Mouse (Mus musculus): ENCODE measurements around the gene Hist1h2ao.
"Not testable (repeated sequence)": the region's sequence is repeated elsewhere in the genome, so short reads cannot be mapped to it uniquely, and the experiment has no call there.

Hist1h2ao gene

DNA sequence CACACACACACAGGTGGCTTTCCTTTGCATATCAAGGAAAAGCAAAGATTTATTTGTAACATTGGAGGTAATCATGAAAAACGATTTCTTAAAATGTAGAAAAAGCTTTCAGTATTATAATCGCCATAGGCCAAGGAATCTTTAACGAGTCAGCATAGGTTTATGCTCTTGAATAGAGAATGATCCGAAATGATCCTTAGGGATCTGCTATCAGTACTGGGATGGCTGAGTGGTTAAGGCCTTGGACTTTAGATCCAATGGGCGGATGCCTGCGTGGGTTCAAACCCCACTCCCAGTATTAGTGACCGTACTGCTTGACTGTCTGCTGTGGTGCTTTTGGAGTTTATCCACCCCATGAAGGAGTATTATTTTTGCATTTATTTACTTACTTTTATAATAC is 14.7 kb upstream of the Hist1h2ao start:
- in situ Hi-C loops (cut with MboI; ENCODE audit: unreplicated experiment in 2 of 2): loop anchor here in 1 of 2 experiments (10.0 to 25.0 kb wide), 3 partner anchors 61 to 1967 kb away; partner anchors contain the start of genes Hist1h1a, Hist1h2ab, Hist1h3a and Hist1h3b

DNA sequence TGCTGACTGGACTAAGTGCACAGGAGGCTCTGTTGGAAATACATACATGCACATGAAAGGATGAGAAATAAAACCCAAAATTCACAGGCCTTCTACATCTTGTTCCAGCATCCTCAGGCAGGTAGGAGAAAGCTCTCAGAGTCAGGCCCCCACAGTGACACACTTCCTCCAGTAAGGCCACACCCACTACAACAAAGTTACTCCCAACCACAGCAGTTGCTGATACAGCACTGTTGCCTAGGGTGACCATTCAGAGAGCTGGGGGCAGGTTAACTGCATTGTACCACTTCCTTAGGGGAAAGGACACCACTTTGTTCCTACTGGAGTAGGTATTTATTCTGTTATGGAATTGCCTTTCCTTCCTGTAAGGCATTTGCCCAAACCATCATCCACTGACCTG is 13.1 kb upstream of the Hist1h2ao start:
- in situ Hi-C loops (cut with MboI; ENCODE audit: unreplicated experiment in 2 of 2): loop anchor here in 1 of 2 experiments (10.0 to 25.0 kb wide), 3 partner anchors 62 to 1965 kb away; partner anchors contain the start of genes Hist1h1a, Hist1h2ab, Hist1h3a and Hist1h3b

DNA sequence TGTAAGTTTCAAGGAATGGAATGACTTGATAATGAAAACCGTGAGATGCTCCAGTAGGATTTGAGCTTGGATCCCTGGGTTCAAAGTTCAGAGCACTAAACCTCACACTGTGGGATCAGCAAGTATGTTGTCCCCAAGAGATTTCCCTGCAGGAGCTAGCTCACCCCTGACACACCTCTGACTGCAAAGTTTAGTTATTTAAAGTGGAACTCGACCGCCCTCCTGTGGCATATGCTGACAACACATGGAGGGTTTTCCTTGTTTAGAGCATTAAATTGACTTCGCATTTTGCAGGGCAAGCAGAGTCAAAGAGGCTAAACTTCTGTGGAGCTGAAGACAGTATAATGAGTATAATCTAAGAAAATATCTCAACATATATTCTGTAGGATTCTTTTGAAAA is 7.2 kb upstream of the Hist1h2ao start:
- in situ Hi-C loops (cut with MboI; ENCODE audit: unreplicated experiment in 2 of 2): not testable (repeated sequence)

DNA sequence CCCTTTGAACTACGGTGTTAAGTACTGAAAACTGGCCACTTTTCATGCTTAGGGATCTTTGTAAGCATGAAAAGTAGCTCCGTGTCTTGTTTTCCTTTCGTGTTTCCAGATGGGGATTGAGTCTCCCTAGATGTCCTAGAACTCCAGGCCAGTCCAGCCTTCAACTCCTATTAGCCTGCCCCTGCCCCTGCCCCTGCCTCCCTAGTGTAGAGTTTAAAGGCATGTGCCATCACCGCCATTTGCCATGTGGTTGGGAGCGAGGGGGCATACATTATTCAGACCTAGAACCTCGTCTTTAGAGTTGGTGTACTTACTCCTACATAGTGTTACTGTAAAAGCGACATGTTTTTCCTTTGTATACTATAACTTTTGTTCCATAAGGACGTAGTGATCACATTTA is 809 bp downstream of the Hist1h2ao start:
- in situ Hi-C loops (cut with MboI; ENCODE audit: unreplicated experiment in 2 of 2): not testable (repeated sequence)

DNA sequence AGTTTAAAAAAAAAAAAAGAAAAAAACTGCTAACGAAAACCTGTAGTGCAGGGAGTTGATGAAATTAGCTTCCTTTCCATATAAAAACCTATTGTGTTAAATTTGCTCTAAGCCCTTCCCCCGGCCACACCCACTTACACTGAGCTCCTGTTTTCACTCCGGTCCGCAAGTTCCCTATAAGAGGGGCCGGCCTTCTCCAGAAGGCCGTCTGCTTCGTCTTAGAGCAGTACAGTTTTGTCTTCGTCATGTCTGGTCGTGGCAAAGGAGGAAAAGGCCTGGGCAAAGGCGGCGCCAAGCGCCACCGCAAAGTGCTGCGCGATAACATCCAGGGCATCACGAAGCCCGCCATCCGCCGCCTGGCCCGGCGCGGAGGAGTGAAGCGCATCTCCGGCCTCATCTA is 1.3 kb downstream of the Hist1h2ao start, which contains the start of gene Hist1h4m:
Gene Hist1h4m, plus strand, starts transcription at position 208 of the 400 bp plus-strand sequence.
- in situ Hi-C loops (cut with MboI; ENCODE audit: unreplicated experiment in 2 of 2): not testable (repeated sequence)

DNA sequence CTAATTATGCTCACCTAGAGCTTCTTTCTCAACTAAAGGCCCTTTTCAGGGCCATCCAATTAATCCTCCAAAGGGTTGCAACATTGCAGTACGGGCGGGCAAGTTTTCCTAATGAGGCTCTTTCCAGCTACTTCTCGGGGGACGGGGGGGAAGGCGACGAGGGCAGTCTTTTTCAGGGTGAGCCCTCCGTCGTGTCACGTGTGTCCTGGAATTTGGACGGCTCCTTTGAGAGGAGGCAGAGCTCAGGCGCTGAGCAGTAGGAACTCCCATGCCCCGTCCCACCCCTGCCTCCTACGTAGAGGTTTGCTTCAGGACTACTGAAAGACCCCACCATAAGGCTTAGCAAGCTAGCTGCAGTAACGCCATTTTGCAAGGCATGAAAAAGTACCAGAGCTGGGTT is 1.8 kb downstream of the Hist1h2ao start:
- in situ Hi-C loops (cut with MboI; ENCODE audit: unreplicated experiment in 2 of 2): not testable (repeated sequence)

DNA sequence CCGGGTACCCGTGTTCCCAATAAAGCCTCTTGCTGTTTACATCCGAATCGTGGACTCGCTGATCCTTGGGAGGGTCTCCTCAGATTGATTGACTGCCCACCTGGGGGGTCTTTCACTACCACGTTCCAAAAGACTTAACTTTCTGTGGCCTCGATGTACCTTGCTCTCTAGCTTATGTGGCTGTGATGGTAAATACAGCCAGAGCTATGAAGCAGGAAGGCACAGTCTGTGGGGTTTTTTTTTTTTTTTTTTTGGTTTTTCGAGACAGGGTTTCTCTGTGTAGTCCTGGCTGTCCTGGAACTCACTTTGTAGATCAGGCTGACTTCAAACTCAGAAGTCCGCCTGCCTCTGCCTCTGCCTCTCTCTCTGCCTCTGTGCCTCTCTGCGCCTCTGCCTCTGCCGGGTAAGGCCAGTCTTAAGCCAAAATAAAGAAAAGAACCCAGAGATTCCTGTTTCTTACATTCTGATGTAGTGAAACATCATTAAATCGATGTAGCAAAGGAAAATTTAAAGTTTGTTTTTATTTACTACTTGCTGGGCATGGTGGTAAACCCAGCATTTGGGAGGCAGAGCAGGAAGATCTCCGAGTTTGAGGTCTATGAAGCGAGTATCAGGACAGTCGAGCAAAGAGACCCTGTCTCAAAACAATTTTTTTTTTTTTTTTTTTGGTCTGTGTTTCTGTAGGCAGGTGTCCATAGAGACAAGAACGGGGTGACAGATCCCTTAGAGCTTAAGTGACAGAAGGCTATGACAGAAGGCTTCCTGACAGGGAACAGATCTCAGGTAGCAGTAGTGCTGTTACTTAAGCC is 10.0 kb downstream of the Hist1h2ao start:
- in situ Hi-C loops (cut with MboI; ENCODE audit: unreplicated experiment in 2 of 2): loop anchor here in 1 of 2 experiments (10.0 kb wide), 3 partner anchors 215 to 1865 kb away; partner anchors contain the start of genes Hist1h1e, Hist1h2ac, Hist1h2ah and Hist1h2bc

DNA sequence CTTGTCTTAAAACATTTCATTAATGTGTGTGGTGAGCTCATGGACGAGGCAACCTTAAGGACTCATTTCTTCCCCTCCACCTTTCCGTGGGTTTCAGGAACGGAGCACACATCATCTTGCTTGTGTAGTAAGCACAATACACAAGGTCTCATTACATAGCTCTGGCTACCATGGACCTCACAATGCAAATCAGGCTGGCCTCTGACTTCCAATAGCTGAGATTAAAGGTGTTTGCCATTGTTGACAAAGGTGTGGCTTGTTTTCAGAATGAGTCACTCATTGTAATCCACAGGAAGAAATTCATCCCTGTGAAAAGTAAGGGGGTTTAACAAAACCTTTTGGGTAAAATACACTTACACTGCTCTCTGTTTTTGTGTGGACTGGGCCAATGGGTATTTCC is 18.2 kb downstream of the Hist1h2ao start:
- in situ Hi-C loops (cut with MboI; ENCODE audit: unreplicated experiment in 2 of 2): loop anchor here in 1 of 2 experiments (10.0 kb wide), 3 partner anchors 206 to 1856 kb away; partner anchors contain the start of genes Hist1h1e, Hist1h2ac, Hist1h2ah and Hist1h2bc

DNA sequence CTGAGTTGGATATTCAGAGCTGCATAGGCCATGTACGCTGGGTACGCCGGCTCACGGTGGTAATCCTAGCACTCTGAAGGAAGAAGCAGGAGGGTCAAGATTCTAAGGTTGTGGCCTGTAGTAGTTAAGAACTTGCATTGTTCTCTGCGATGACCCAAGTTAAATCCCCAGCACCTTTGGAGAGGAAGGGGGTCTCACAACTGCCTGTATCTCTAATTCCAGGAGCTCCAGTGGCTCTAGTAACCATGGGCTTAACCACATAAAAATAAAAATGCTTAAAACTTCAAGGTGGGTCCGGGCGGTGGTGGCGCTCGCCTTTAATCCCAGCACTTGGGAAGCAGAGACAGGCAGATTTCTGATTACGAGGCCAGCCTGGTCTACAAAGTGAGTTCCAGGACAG is 20.1 kb downstream of the Hist1h2ao start:
- in situ Hi-C loops (cut with MboI; ENCODE audit: unreplicated experiment in 2 of 2): no loop called here

DNA sequence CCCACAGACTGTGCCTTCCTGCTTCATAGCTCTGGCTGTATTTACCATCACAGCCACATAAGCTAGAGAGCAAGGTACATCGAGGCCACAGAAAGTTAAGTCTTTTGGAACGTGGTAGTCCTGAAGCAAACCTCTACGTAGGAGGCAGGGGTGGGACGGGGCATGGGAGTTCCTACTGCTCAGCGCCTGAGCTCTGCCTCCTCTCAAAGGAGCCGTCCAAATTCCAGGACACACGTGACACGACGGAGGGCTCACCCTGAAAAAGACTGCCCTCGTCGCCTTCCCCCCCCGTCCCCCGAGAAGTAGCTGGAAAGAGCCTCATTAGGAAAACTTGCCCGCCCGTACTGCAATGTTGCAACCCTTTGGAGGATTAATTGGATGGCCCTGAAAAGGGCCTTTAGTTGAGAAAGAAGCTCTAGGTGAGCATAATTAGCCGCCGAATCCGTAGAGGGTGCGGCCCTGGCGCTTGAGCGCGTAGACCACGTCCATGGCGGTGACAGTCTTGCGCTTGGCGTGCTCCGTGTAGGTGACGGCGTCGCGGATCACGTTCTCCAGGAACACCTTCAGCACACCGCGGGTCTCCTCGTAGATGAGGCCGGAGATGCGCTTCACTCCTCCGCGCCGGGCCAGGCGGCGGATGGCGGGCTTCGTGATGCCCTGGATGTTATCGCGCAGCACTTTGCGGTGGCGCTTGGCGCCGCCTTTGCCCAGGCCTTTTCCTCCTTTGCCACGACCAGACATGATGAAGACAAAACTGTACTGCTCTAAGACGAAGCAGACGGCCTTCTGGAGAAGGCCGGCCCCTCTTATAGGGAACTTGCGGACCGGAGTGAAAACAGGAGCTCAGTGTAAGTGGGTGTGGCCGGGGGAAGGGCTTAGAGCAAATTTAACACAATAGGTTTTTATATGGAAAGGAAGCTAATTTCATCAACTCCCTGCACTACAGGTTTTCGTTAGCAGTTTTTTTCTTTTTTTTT is 21.4 kb downstream of the Hist1h2ao start, which contains the start of gene Hist1h4n:
Gene Hist1h4n, minus strand, starts transcription at position 779 of the 977 bp plus-strand sequence.
- in situ Hi-C loops (cut with MboI; ENCODE audit: unreplicated experiment in 2 of 2): not testable (repeated sequence)

DNA sequence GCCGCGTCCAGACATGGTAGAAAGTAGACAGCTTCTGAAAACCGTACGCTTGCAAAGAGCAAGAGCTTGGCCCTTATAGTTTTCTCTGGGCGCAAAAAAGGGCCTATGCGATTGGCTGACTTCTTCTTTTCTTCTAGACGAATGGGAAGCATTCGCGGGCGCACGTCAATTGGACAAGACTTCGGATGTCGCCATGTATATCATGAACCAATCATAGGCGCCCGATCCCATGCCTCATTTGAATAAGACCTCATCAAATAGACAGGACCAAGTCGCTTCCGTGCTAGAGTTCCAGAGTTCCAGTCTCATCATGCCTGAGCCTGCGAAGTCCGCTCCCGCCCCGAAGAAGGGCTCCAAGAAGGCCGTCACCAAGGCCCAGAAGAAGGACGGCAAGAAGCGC is 23.2 kb downstream of the Hist1h2ao start, which contains the start of the genes Hist1h2ap and Hist1h2br:
Gene Hist1h2ap, minus strand, starts transcription at position 47 of the 400 bp plus-strand sequence.
Gene Hist1h2br, plus strand, starts transcription at position 283 of the 400 bp plus-strand sequence.
- in situ Hi-C loops (cut with MboI; ENCODE audit: unreplicated experiment in 2 of 2): not testable (repeated sequence)

DNA sequence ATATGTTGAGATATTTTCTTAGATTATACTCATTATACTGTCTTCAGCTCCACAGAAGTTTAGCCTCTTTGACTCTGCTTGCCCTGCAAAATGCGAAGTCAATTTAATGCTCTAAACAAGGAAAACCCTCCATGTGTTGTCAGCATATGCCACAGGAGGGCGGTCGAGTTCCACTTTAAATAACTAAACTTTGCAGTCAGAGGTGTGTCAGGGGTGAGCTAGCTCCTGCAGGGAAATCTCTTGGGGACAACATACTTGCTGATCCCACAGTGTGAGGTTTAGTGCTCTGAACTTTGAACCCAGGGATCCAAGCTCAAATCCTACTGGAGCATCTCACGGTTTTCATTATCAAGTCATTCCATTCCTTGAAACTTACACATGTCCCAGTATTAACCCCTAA is 30.2 kb downstream of the Hist1h2ao start:
- in situ Hi-C loops (cut with MboI; ENCODE audit: unreplicated experiment in 2 of 2): not testable (repeated sequence)

DNA sequence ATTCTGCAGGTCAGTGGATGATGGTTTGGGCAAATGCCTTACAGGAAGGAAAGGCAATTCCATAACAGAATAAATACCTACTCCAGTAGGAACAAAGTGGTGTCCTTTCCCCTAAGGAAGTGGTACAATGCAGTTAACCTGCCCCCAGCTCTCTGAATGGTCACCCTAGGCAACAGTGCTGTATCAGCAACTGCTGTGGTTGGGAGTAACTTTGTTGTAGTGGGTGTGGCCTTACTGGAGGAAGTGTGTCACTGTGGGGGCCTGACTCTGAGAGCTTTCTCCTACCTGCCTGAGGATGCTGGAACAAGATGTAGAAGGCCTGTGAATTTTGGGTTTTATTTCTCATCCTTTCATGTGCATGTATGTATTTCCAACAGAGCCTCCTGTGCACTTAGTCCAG is 36.1 kb downstream of the Hist1h2ao start:
- in situ Hi-C loops (cut with MboI; ENCODE audit: unreplicated experiment in 2 of 2): not testable (repeated sequence)

DNA sequence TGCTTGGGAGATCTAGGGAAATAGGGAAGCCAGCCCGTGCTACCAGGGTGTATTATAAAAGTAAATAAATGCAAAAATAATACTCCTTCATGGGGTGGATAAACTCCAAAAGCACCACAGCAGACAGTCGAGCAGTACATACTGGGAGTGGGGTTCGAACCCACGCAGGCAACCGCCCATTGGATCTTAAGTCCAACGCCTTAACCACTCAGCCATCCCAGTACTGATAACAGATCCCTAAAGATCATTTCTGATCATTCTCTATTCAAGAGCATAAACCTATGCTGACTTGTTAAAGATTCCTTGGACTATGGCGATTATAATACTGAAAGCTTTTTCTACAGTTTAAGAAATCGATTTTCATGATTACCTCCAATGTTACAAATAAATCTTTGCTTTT is 37.6 kb downstream of the Hist1h2ao start:
- in situ Hi-C loops (cut with MboI; ENCODE audit: unreplicated experiment in 2 of 2): no loop called here

DNA sequence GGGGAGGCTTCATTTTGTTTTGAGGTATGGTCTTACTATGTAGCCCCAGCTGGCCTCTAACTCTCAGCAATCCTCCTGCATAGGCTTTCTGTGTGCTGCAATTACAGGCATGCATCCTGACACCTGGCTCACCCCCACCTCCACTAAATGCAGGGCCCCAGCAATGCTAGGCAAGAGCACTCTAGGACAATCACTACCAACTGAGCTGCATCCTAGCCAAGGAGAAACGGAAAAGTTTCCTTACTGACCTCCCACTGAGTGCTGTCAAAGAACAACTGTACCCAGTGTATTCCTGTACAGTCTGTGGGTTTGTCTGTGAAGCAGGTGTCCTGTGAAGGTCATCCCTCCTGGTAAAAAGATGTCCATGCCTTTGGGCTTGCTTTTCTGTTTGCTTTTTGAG is 40.4 kb downstream of the Hist1h2ao start:
- in situ Hi-C loops (cut with MboI; ENCODE audit: unreplicated experiment in 2 of 2): loop anchor here (10.0 kb wide), 5 partner anchors 64 to 1664 kb away; partner anchors contain the start of gene Abt1 (in 1 of the 2)

DNA sequence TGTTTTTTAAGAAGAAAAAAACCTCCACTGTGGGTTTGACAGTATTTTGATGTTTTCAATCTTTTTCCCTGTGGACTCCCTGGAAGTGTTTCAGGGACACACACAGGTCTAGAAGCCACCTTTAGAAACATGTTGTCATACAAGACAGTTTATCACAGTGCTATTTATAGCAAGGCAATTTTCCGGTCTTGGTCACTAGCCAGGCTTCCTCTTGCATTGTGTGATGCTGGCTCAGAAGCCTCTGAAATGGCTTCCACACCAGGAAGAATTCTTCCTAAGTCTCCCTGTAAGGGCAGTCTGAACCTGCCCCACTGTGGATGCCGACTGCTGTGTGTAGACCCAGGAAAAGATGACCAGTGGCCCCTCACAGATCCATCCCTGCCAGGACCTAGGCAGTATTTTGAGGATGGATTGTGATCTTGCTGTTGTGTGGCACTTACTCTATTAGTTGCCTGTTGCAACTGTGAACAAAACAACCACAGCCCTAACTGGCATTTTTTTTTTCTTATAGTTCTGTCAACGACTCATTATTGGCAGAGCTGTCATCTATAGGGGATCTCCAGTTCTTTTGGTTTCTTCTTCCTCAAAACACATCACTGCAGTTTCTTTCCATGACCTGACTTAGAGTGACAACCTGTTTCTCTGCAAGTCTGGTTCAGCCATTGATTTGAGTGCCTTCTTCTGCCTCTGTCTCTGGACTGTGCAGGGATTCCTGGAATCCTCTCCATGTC is 42.1 kb downstream of the Hist1h2ao start:
- in situ Hi-C loops (cut with MboI; ENCODE audit: unreplicated experiment in 2 of 2): loop anchor here (10.0 kb wide), 5 partner anchors 62 to 1662 kb away; partner anchors contain the start of gene Abt1 (in 1 of the 2)

DNA sequence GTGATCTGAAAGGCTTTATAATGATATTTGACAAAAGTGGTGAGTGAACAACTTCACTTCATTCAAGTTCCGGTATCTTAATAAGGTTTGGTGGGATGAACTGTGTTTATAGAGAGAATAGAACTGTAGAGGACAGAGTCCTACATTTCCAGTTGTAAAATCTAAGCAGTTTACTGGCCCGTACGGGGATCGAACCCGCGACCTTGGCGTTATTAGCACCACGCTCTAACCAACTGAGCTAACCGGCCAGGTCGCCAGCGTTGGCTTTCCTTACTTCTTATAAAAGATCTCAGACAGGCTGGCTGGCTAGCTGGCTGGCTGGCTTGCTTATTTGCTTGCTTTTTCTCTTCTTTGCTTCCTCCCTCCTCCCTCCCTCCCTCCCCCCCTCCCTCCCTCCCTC is 44.9 kb downstream of the Hist1h2ao start:
- in situ Hi-C loops (cut with MboI; ENCODE audit: unreplicated experiment in 2 of 2): loop anchor here (10.0 kb wide), 5 partner anchors 60 to 1660 kb away; partner anchors contain the start of gene Abt1 (in 1 of the 2)

DNA sequence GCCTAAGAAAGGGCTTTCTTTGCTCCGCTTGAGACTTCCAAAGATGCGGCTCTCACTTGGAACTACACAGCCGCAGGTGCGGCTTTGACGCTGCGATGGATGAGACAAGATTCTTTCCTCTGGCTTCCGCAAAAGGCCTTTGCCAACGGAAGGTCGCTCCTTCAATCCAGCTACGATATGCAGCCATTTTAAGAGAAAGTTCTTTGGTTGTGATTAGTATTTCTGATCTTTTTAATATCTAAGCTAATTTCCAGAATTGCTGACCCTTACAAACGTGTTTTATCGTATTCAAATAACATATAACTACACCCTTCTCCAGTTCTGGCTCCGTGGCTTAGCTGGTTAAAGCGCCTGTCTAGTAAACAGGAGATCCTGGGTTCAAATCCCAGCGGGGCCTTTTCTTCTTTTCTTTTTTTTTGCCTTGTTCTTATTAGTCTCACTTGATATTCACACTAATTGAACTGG is 45.5 kb downstream of the Hist1h2ao start:
- in situ Hi-C loops (cut with MboI; ENCODE audit: unreplicated experiment in 2 of 2): loop anchor here (10.0 kb wide), 5 partner anchors 59 to 1659 kb away; partner anchors contain the start of gene Abt1 (in 1 of the 2)

Measured in v-Abl transformed pro-B cells (cell line).